Mouse (Mus musculus) gastrocnemius, postnatal 14 days (tissue): ENCODE data around the gene Pcp4. TPM values are rescaled to one million over a fixed set of nuclear protein-coding genes. Genes with fewer than 3 reads are reported as not detected.
A peak's percentile ranks its signal among the peaks of the same experiment; 100 is the strongest.
"Not testable (repeated sequence)": the region's sequence is repeated elsewhere in the genome, so short reads cannot be mapped to it uniquely, and the experiment has no call there.

Experiments used
- DNase-seq: peaks from one replicate; pipeline ENCODE4 v3.0.0; 2021; ENCODE audit warnings: mixed read lengths
- intact Hi-C: fragments of 180-260 bp; cut with DNase I; formaldehyde crosslinking; loops from one replicate; pipeline ENCODE4 v1.15.1; 2025; ENCODE audit warnings: low total_unique reads
- long read RNA-seq, 2 experiments: library from polyadenylated mRNA; stranded (forward); transcript quantifications; one replicate each; pipeline ENCODE4 v2.0.0; 2021
- total RNA-seq, 2 experiments: library from RNA; stranded (reverse); gene quantifications; 2 replicates each; pipeline ENCODE4 v1.2.3; 2021

The Pcp4 gene
- 1 to 10 TPM in 1 of 2 experiments, not detected in 1; 1.1 TPM for total RNA-seq
- long read RNA-seq, experiment 1, partial matches to known transcripts = 1 of 1 reads
- long read RNA-seq, experiment 1, other reads (novel, unspliced or antisense) = 0 of 1 reads
- long read RNA-seq, experiment 2 = 0 reads

GRCm38 (mm10) chr16:96467445-96467844 is at the start of gene Pcp4:
Gene Pcp4 (plus strand): TSS chr16:96467606.
- DNase-seq = peak; percentile 32
- intact Hi-C loops = loop anchor here (10.0 kb wide), 1 partner anchor 147 kb away; no protein-coding TSS in a partner anchor

- intact Hi-C loops = no loop called here
- no peak for DNase-seq
Observed at GRCm38 (mm10) chr16:96425044-96425443, 42.4 kb upstream of the Pcp4 start.

DNA sequence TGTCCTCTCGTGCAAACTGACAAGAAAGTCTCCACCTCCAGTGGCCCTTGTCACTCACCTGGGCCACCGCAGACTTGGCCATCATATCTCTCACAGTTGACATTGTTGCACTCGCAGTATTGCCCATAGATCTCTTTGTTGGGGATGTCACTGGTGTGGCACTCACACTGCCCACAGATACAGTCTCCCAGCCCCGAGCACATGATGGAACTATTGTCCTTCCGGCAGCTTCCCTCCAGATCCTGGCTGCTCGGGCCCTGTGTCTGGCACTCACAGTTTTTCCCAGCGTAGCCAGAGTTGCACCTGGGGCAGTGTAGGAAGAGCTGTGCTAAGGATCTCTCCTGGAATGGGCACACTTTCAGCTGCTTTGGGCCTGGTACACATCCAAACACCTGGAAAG is 40.7 kb upstream of the Pcp4 start:
- no peak for DNase-seq
- intact Hi-C loops = no loop called here

DNA sequence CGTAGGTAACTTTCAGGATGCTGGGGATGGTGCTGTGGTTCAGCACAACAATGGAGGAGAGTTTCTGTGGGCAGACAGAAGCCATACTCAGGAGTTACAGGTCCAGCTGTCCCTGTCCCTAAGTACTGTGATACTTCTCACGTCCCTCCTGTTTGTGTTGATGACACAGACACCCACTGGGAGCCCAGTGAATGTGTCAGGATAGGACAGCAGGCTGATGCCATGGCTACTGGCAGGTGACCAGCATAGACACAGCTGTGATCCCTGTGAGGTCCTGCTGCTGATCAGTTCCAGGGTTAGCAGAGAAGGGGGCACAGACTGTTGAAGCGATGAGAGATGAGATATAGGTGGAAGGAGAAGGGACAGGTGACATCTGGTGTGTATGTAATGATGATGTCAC is 38.4 kb upstream of the Pcp4 start:
- intact Hi-C loops = no loop called here

DNA sequence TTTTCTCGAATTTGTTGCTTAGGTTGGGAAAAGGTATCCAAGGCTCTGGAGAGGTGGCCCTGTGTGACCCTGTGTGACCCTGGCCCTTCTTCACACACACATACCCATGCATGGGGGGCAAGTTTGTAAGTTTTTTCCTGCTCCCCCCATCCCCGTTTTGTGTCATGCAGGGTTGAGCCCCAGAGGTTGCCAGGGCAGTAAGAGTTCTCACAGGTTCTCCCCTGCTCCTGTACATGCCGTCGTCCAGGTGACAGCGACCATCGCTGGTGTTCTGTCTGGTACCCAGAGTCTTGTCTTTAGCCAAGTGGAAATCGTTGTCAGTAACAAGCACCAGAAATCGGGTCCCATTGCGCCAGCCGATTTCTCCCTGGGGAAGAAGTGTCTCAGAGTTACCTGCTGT is 34.1 kb upstream of the Pcp4 start:
- no peak for DNase-seq
- intact Hi-C loops = no loop called here

More for the DNA sequence above, 38.4 kb upstream of the Pcp4 start:
- no peak for DNase-seq

- intact Hi-C loops = no loop called here
- DNase-seq = no peak
Observed at GRCm38 (mm10) chr16:96434024-96434785, 33.2 kb upstream of the Pcp4 start.

DNA sequence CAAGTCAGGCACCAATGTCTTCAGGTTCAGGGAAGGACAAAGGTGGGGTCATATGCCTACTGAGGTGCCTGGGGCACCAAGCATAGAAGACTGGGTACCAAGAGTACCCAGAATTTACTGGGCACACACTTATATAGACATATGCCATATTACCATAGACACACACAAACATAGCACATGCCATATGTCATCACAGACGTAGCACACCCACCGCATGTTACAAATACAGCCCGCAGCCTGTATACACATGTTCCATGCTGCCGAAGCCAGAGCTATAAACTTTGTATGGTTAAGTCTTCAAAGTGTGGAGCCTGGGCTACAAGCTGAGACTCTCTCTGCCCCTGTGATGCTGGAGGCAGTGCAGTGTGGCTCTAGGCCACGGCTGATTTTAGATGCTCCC is 28.5 kb upstream of the Pcp4 start:
- intact Hi-C loops = no loop called here
- no peak for DNase-seq

DNA sequence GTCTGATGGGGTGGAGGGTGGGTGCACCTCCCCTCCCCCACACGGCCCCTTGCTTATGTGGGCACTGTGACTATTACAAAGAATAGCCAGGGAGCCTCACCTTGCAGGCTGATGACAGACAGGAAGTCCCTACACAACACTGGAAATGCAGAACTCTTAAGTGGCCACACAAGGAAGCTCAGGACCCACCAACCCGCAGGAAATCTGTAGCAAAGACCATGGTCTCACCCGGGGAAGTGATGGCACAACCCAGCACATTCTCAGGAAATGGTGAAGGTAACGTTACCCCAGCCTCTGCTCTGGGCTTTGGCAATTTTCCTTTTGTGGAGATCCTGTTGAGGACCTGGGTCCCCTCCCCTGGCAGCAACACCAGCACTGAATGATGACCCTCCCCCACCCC is 27.7 kb upstream of the Pcp4 start:
- DNase-seq = no peak
- intact Hi-C loops = no loop called here

DNA sequence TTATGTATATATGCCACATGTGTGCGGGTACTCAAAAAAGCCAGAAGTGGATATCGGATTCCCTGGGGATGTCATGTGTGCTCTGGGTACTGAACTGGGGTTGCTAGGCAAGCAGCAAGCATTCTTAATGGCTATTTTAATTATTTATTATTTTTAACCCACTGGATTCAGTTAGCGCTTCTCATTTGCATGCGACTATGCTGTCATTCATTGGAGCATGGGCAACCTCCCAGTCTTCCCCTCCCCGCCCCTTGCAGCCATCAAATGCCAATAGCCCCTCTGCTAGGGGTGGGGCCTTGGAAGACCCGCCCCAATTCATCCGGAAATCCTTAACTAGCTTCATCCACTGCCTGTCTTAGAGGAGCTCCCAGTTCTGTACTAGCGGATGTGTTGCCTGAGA is 26.5 kb upstream of the Pcp4 start:
- no peak for DNase-seq
- intact Hi-C loops = no loop called here

DNA sequence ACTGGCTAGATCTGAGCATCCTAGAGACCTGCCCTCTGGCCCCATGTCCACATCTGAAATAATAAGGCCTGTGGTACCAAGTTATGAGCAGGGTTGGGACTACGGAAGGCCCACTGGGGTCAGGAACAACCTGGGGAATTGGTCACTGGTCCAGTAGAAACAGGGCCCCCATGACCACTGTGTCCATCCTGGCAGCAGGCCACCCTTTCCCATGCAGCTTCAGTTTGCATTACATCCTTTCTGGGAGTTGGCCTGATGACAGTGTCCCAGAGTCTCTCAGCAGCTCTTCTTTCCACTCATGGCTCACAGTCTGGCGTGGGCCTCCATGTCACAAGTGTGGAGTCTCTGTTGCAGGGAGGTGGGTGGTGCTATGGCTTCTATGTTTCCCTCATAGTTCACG is 25.6 kb upstream of the Pcp4 start:
- DNase-seq = no peak
- intact Hi-C loops = no loop called here

GRCm38 (mm10) chr16:96443468-96443867 is 23.9 kb upstream of the Pcp4 start, which contains the start of gene Itgb2l:
Gene Itgb2l (minus strand): TSS chr16:96443619.
- DNase-seq = no peak
- intact Hi-C loops = no loop called here

- DNase-seq, intact Hi-C loops: not testable (repeated sequence)
Observed at GRCm38 (mm10) chr16:96450871-96451270, 16.5 kb upstream of the Pcp4 start.

DNA sequence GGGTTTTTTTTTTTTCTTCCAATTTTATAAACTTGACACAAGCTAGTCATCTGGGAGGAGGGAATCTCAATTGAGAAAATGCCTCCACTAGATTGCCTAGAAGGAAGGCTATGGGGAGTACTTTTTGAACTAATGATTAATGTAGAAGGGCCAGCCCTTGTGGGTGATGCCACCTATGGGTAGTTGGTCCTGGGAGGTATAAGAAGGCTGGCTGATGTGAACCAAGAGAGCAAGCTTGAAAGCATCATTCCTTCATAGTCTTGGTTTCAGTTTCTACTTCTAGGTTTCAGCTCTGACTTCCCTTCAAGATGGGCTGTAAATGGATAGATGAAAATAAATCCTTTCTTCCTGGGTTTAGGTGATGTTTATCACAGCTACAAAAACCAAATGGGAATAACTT is 13.3 kb upstream of the Pcp4 start:
- intact Hi-C loops = no loop called here
- no peak for DNase-seq

DNA sequence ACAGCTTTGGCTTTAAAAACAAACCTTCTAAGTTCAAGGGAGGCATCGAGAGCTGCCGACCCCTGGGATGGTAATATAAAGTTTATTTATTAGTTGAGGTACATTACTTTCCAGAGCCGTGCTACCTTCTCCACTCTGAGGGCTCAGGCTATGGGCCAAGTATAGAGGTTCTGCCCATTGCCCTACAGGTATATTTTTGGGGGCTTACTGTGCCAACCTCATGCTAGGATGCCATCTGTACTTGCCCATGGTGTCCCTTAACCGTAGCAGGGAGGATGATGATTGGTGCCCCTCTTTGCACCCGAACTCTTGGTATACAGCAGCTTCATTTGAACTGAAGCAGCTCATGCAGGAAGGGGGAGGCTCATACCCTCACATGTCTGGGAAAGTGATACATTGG is 9.8 kb upstream of the Pcp4 start:
- intact Hi-C loops = no loop called here
- DNase-seq = no peak

DNA sequence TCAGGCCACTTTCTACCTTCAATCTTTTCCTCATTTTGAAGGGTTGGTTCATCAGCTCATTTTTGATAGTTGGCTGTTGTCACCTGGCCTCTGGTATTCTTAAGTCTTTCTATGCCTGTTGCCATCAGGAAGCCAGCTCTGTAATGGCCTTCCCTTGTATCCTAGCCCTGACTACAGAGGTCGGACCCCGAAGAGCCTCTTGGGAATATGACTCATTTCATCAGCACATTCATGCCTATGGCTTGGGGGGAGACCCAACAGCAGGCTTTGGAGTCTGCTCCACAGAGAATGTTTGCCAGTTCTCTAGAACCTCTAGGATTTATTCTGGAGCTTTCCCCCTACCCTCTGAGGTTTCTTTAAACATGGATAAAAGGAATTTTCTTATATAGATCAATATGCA is 8.1 kb upstream of the Pcp4 start:
- intact Hi-C loops = no loop called here
- no peak for DNase-seq

DNA sequence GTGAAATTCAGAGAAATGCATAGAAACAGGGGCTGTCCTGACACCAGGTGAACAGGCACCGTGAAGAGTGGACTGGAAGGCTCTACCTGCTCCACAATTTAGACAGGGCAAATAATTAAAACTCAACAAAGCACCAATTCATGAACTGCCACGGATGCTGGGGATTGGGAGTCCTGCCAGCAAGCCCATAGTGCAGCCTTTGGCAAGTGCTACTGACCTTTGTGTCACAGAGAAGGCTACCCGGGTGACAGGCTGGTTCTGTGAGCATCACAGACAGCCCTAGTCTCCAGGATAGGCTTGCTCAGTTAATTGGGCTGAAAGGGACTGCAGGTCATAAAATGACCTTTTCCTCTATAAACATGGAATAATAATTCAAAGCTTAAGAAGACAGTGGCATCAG is 6.6 kb upstream of the Pcp4 start:
- intact Hi-C loops = loop anchor here (10.0 kb wide), 1 partner anchor 154 kb away; no protein-coding TSS in a partner anchor
- DNase-seq = no peak

DNA sequence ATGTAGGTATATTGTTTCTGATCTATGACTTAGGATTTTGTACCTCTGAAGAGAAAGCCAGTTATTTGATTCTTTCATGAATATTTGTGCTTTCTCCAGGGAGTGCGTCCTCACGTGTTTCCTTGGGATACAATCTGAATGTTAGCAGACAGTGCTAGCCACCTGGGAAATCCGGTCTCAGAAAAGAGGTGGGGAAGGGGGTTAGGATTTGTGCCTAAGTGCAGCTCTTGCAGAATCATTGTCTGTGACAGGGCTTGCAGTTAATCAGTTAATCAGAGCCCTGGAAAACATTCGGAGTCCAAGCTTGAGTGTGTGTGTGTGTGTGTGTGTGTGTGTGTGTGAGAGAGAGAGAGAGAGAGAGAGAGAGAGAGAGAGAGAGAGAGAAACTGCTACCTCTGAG is 605 bp downstream of the Pcp4 start:
- intact Hi-C loops = loop anchor here (2.0 to 10.0 kb wide), 2 partner anchors 147 to 203 kb away; no protein-coding TSS in a partner anchor
- no peak for DNase-seq

GRCm38 (mm10) chr16:96468698-96469097 is 1.3 kb downstream of the Pcp4 start:
- intact Hi-C loops = loop anchor here (2.0 to 10.0 kb wide), 2 partner anchors 146 to 202 kb away; no protein-coding TSS in a partner anchor
- no peak for DNase-seq

- intact Hi-C loops = loop anchor here (2.0 to 10.0 kb wide), 2 partner anchors 145 to 201 kb away; no protein-coding TSS in a partner anchor
Observed at GRCm38 (mm10) chr16:96469640-96470039, 2.2 kb downstream of the Pcp4 start.

DNA sequence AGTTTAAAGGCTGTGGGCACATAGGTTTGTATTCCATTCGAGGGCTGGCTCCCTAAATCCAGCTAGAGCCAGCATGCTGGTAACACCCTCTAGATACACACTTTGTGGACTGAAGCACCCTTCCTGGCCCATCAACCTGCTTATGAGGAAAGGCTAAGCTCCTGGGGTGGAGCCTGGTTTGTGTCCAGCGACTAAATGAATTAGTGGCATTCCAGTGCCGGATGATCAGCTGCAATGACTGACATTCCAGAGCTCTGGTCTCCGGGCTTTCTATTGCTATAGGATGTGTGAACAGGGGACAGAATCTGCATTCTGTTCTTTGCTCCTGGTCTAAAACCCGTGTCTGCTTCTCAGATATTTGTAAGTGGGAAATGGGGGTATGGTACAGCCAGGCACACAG is 5.0 kb downstream of the Pcp4 start:
- no peak for DNase-seq
- intact Hi-C loops = no loop called here

More at GRCm38 (mm10) chr16:96469640-96470039, 2.2 kb downstream of the Pcp4 start:
- no peak for DNase-seq

GRCm38 (mm10) chr16:96472816-96473215 is 5.4 kb downstream of the Pcp4 start:
- intact Hi-C loops = no loop called here

More at GRCm38 (mm10) chr16:96472816-96473215, 5.4 kb downstream of the Pcp4 start:
- no peak for DNase-seq
